Mouse (Mus musculus) heart, postnatal 0 days (tissue): ENCODE measurements around the gene Prkn.

ENCODE experiments used
- CTCF ChIP-seq: IDR thresholded peaks from 2 replicates; pipeline ENCODE4 v1.5.1; 2016; ENCODE audit warnings: antibody characterized with exemption, control low read depth, low read depth
- EP300 ChIP-seq: IDR thresholded peaks from 2 replicates; pipeline ENCODE4 v1.6.1; 2016; ENCODE audit warnings: antibody characterized with exemption, low read depth

GRCm38 (mm10) chr17:11383364-11383962 is 543.3 kb downstream of the Prkn start:
- no peak for TF ChIP-seq CTCF
- no peak for TF ChIP-seq EP300
